Mouse (Mus musculus) liver, embryonic 14.5 days (tissue): ENCODE measurements around the gene 2310011J03Rik.

Experiments
- CTCF ChIP-seq: IDR thresholded peaks from 2 replicates; pipeline ENCODE4 v1.5.1; 2016; ENCODE audit warnings: antibody characterized with exemption, low read depth, control low read depth
- EP300 ChIP-seq: IDR thresholded peaks from 2 replicates; pipeline ENCODE4 v1.6.1; 2016; ENCODE audit warnings: antibody characterized with exemption, low read depth

DNA sequence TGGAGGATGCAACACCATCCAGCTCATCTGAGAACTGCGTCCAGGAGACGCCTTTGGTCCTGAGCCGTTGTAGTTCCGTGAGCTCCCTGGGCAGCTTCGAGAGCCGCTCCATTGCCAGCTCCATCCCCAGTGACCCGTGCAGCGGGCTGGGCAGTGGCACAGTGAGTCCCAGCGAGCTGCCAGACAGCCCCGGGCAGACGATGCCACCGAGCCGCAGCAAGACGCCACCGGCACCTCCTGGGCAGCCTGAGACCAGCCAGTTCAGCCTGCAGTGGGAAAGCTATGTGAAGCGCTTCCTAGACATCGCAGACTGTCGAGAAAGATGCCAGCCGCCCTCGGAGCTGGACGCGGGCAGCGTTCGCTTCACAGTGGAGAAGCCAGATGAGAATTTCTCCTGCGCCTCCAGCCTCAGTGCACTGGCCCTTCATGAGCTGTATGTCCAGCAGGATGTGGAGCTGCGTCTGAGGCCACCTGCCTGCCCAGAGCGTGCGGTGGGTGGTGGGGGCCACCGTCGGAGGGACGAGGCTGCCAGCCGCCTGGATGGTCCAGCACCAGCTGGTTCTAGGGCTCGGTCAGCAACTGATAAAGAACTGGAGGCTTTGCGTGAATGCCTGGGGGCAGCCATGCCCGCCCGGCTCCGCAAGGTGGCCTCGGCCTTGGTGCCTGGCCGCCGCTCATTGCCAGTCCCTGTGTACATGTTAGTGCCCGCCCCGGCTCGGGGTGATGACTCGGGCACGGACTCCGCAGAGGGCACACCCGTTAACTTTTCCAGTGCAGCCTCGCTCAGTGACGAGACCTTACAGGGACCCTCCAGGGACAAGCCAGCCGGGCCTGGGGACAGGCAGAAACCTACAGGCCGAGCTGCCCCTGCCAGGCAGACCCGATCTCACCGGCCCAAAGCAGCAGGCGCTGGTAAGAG lies 7.5 kb downstream of the 2310011J03Rik start:
- no peak for TF ChIP-seq CTCF
- no peak for TF ChIP-seq EP300
